Mouse (Mus musculus) liver, postnatal 0 days (tissue): Measurements from ENCODE around the gene Chpf.

ENCODE experiments used
- CTCF ChIP-seq: sonication (generic); IDR thresholded peaks from 2 replicates; pipeline ENCODE4 v1.5.1; 2016; ENCODE audit warnings: antibody characterized with exemption, low read depth
- EP300 ChIP-seq: IDR thresholded peaks from 2 replicates; pipeline ENCODE4 v1.6.1; 2016; ENCODE audit warnings: antibody characterized with exemption, low read depth, mild to moderate bottlenecking

- TF ChIP-seq CTCF (no peak), EP300 (no peak)
These were observed 29.6 kb downstream of the Chpf start for GRCm38 (mm10) chr1:75449377-75450135.
